In genomic region chr7:74315836-74316435, GRCm38 (mm10) we compare ENCODE assay signal across 10 mouse cellular contexts.
DNase-seq lines count a peak whose midpoint lies in the region; ATAC-seq and TF ChIP-seq lines count a peak whose summit lies in the region.
"Had no signal": no experiment of that assay in that cellular context is flagged by ENCODE, and none has a peak within 500 bp of the region (broad histone marks: within the 10 kb centered on the region; RNA-seq: fewer than 3 reads in every experiment).

No protein-coding gene starts in this region.

- ATAC-seq in forebrain, embryonic 16.5 days, result 0 out of 2 replicates have a peak, but pooled peaks have one; percentile 11
- ATAC-seq in intestine, postnatal 0 days, result no peak
- no peak for ATAC-seq in activated CD4-positive, CD25-positive, alpha-beta regulatory T cell, adult 4 months

- H3K36me3 ChIP-seq in forebrain, embryonic 16.5 days (ENCODE audit: control insufficient read depth, insufficient read depth), result no peaks in the 10 kb centered on the region
- H3K36me3 ChIP-seq in intestine, postnatal 0 days (ENCODE audit: control insufficient read depth, insufficient read depth), result no peaks in the 10 kb centered on the region

- H3K27me3 ChIP-seq in forebrain, embryonic 16.5 days (replicated peaks; ENCODE audit: control insufficient read depth, insufficient read depth, low read length), result no peaks in the 10 kb centered on the region
- H3K27me3 ChIP-seq in intestine, postnatal 0 days (replicated peaks; ENCODE audit: control insufficient read depth, insufficient read depth, low read length), result no peaks in the 10 kb centered on the region
- H3K27me3 ChIP-seq: neural tube, embryonic 13.5 days had no signal

- 37% methylated on average over 3 of the region's 3 CpGs for WGBS in forebrain, embryonic 16.5 days
- 77% methylated on average over 3 of the region's 3 CpGs for WGBS in intestine, postnatal 0 days

- no peak overlapping the region for H3K27ac ChIP-seq in forebrain, embryonic 16.5 days (ENCODE audit: low read length)
- H3K27ac ChIP-seq in intestine, postnatal 0 days (ENCODE audit: low read depth, low read length), result no peak overlapping the region
- H3K27ac ChIP-seq: liver, embryonic 14.5 days; neural tube, embryonic 13.5 days had no signal

- H3K4me2 ChIP-seq in forebrain, embryonic 16.5 days (ENCODE audit: low read length), result no peak overlapping the region
- H3K4me2 ChIP-seq in intestine, postnatal 0 days (replicated peaks; ENCODE audit: low read depth), result no peak overlapping the region
- H3K4me2 ChIP-seq: neural tube, embryonic 13.5 days had no signal

- H3K4me1 ChIP-seq in forebrain, embryonic 16.5 days (replicated peaks; ENCODE audit: control insufficient read depth, insufficient read depth, low read length), result peaks cover 7% of the 10 kb centered on the region
- no peaks in the 10 kb centered on the region for H3K4me1 ChIP-seq in intestine, postnatal 0 days (replicated peaks; ENCODE audit: control insufficient read depth, insufficient read depth, low read length)

- intact Hi-C loops in gastrocnemius, postnatal 14 days (cut with DNase I; ENCODE audit: low total_unique reads), result no loop called here

- peak; percentile 18 for DNase-seq in gastrocnemius, postnatal 25 days
- DNase-seq in gastrocnemius, postnatal 14 days, result no peak
- DNase-seq in urinary bladder, postnatal 14 days (ENCODE audit: low spot score), result peak; percentile 40
- no peak for DNase-seq in urinary bladder, adult 2 months (ENCODE audit: low spot score)
- DNase-seq in neural tube, embryonic 10.5 days (ENCODE audit: extremely low spot score, low spot score), result no peak

- H3K9me3 ChIP-seq in forebrain, embryonic 16.5 days (ENCODE audit: control insufficient read depth, low read length), result no peaks in the 10 kb centered on the region
- H3K9me3 ChIP-seq in intestine, postnatal 0 days (ENCODE audit: control insufficient read depth), result no peaks in the 10 kb centered on the region
- H3K9me3 ChIP-seq: neural tube, embryonic 13.5 days had no signal

- no peak overlapping the region for H3K4me3 ChIP-seq in forebrain, embryonic 16.5 days (replicated peaks; ENCODE audit: low read length)
- no peak overlapping the region for H3K4me3 ChIP-seq in intestine, postnatal 0 days (ENCODE audit: low read depth, low read length)
- H3K4me3 ChIP-seq: neural tube, embryonic 13.5 days had no signal

- no peak for TF ChIP-seq CTCF in intestine, postnatal 0 days (IDR thresholded peaks at IDR 0.05; ENCODE audit: low read depth)

- H3K9ac ChIP-seq in forebrain, embryonic 16.5 days (replicated peaks; ENCODE audit: low read depth, low read length), result no peak overlapping the region
- H3K9ac ChIP-seq in intestine, postnatal 0 days (ENCODE audit: low read depth, low read length), result no peak overlapping the region
- H3K9ac ChIP-seq: liver, embryonic 14.5 days; neural tube, embryonic 13.5 days had no signal

Comparison
In these comparisons a context has a peak if more than half of its experiments do, and no peak if none do; other contexts are left out.
1. DNase-seq: peak in gastrocnemius, postnatal 25 days (single experiment) and urinary bladder, postnatal 14 days (single experiment); none in gastrocnemius, postnatal 14 days (single experiment), urinary bladder, adult 2 months (single experiment) and neural tube, embryonic 10.5 days (single experiment).